Mouse (Mus musculus) kidney, adult 11 months (tissue): ENCODE measurements around the gene Lrch2.
"Not testable (repeated sequence)": the region's sequence is repeated elsewhere in the genome, so short reads cannot be mapped to it uniquely, and the experiment has no call there.

Experiments used
- DNase-seq: peaks from one replicate; pipeline ENCODE4 v3.0.0; 2022

The Lrch2 gene

DNA sequence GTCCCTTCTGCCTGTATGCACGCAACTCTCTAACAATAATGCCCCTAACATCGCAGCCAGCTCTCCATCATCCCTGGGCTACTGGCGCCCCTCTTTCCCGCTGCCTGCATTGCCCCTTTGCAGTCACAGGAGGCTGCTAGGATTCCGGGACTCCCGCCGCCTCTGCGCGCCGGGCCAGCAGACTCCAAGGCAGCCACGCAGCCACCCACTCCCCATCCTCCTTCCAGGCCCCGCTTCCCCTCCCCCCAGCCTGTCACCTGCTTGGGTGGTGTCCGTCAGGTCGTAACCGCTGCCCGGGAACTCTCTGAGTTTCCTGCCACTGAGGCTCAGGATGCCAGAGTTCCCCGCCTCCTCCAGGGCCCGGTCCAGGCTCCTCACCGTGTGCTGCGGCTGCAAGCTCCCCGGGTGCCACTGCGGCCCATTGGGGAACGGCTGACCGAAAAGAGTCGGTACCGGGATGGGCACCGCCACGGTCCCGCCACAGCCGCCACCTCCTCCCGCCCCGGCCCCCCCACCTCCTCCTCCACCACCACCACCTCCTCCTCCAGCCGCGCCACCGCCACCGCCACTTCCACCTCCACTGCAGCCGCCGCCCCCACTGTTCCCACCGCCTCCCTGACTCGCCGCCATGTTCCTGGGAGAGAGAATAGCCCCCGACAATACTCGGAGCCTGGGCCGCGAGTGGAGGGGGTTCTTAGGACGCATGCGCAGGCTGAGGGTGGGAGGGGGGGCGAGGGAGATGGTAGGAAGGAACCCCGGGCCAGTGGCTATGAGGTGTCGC lies at the start of gene Lrch2:
Lrch2 (minus strand) TSS at position 661 of the 781 bp plus-strand sequence.
- DNase-seq: no peak

DNA sequence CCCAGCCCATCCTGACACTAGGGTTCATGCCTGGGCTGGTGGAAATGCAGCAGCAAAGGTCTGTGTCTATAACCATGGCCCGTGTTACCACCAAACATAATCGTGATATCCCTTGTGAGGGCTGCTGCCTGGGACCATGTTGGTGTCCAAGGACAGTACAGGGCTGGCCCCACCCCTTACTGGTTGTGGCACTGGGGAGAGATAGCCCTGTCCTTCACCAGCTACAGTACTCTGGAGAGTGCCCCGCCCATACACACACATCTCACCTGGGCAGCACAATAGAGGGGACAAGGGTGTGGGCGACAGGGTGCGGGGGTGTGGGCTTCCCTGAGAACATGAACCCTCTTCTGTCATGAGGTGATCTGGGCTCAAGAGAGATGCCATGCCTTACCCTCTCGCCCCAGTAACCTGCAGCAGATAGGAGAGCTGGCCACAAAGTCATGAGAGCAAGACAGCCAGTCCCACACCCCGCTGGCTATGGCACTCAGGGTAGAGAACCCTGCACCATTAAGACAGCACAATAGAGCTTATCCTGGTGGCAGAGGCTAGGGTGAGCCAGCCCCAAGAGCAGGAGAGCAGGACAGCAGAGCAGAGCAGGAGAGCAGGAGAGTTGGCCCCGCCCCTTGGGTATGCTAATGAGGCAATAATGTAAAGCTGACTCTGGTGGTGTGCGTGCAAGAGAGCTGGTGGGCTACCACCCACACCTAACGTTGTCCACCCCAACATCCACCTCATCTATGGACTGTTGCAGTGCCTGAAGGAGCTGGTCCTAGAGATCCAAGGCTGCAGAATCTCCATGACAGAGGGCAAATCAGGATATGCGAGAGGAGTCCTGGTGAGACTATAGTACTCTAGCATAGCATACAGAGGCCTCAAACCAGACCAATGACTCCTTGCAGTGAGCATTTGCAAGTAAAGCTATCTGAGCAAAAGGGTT lies 12.7 kb downstream of the Lrch2 start:
- DNase-seq: no peak

DNA sequence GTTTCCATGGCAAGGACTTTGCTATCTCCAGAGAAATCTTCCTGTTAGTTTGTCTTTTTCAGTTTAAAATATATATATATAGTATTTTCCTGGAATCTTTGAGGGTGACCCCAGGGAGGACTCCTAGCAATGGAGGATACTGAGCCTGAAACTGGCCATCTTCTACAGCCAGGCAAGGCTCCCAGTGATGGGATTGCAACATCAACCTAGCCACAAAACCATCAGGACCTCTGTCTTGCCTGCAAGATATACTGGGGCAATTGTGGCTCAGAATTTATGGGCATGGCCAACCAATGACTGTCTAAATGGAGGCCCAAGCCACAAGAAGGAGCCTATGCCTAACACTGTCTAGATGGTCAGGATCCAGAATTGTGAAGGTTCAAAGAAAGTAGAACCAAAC lies 15.5 kb downstream of the Lrch2 start:
- DNase-seq: no peak

DNA sequence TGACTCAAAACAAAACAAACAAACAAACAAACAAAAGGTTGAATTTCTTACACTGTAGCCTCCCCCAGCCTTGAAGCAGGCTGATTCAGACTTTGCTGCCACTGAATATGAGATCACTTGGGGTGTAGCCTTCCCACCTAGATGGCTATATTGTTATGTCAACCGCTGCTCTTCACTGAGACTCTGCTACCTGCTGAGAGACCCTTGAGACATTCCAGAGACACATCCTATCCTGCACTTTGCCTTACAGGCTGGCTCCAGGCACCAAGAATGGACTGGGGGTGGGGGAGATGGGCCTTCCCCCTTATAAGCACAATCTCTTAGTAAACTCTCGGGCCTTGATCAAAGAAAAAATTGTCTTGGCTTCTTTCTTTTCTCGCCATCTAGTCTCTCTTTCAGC lies 16.8 kb downstream of the Lrch2 start:
- not testable (repeated sequence) for DNase-seq

DNA sequence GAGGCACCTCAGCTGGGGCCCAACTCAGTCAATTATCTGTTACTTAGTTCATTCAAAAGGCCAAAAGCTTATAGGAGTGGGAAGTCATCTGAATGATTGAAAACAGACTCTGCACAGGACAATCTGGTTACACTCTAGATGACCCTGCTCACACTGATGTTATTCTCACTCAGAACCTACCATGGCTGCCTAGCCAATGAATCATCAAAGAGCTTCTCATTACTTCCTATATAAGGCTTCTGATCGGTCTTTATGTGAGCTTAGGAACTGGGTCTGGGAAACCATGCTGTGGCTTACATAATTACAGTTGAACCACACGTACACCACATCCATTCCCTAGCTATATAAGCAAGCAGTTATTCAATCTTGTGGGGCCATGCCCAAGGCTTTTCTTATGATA lies 18.3 kb downstream of the Lrch2 start:
- DNase-seq: no peak

DNA sequence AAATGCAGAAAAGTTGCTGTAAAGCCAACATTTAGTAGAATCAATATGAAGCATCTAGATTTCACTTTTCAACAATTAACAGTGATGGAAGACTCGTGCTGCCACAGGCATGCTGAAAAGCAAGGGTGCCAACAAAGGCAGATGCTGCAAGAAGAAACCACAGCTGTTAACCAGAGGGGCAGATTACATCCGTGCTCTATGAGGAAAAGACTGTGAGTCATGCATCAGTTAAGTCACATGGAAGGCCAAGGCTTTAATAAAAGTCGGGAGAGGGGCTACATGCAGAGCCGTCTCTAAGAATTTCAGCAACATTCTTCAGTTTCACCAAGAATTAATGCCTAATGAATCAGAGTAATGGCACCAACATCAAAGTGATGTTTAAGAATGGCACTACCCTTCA lies 22.2 kb downstream of the Lrch2 start:
- no peak for DNase-seq

DNA sequence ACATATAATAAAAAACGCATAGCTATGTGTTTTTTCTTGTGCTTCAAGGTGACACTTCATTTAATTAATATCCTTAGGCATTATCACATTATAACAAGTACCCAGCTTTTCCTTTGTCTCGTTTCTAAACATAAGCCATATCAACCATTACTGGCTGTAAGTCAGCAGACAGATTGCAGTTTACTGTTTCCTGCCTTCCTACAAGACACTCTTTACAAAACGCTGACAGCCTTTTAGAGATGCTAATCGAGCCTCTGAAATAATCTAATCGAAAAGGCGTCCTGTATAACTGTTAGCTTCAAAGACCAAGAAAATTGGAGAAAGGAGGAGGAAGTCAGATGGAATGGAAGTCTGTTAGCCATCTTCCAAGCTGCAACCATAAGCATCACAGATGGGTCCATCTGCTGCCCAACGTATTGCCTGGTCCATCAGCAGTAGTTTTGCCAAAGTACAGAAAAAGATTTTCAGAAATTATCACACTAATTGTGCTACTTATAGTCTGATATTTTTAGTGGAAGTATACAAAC lies 26.2 kb downstream of the Lrch2 start:
- no peak for DNase-seq

DNA sequence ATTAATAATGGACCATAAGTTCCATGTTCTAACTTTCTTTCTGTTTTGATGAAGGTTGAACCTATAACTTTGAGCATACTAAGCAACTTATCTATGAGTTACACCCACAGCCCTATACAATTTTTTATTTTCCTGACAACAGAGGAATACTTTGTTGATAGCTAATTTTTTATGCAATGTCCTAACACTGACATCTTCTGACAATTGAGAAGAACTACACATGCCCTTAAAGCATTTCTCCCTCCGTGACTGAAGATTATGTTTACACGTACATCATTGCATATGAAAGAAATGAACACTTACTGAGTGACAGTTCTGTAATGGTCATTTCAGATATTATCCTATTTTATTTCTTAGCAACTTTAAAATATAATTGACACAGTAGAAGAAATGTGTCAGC lies 64.3 kb downstream of the Lrch2 start:
- DNase-seq: no peak

DNA sequence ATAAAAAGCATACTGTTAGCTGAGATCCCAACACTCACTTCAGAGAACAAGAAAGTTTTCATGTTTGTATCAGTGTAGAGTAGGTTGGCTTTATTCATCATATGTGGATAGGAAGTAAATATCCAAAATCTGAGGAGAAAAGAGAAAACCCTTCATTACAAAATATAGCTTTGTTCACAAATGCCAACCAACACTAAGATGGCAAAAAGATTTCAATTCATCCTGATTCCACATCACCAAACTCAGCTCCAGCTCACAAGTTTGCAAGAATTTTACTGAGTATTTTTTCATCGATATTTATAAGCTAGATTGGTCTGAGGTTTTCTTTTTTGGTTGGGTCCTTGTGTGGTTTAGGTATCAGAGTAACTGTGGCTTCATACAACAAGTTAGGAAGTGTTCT lies 100.3 kb downstream of the Lrch2 start, which contains the start of gene Vmn1r239-ps:
Vmn1r239-ps (minus strand) TSS at position 101 of the 400 bp plus-strand sequence.
- not testable (repeated sequence) for DNase-seq

DNA sequence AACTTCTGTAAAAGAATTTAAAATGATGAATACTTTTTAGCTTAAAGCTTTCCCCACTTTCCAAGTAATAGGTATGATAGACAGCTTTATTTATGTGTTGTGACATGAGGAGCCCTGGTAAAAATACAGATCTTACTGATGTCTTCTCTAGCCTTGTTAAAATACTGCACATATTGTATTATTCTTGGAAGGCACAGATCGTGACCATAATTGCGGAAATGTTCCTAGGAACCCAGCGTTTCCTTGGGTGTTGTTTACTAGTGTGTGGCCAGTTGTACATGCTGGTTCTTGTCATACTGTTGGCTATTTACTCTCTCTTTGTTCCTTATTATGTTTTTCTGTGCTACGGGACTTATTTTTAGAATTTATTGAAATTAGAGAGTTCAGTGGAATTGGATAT lies 110.5 kb downstream of the Lrch2 start:
- DNase-seq: no peak

DNA sequence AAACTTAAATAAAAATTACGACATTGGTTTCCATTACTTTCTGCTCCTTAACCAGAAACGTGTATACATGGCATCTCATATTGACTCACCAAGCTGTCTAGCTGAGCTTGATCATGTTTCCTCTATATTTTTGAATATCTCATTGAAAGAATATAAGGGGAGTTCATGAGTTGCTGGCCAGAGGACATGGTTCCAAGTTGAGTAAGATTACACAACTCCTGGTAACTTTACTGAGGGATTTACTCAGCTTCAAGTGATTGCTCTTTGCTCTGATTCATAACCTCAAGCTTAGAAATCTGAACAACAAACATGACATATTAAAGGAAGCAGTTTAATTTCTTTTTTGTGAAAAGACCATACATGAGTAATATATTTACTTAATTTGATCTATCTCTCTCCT lies 118.5 kb downstream of the Lrch2 start:
- DNase-seq: no peak

DNA sequence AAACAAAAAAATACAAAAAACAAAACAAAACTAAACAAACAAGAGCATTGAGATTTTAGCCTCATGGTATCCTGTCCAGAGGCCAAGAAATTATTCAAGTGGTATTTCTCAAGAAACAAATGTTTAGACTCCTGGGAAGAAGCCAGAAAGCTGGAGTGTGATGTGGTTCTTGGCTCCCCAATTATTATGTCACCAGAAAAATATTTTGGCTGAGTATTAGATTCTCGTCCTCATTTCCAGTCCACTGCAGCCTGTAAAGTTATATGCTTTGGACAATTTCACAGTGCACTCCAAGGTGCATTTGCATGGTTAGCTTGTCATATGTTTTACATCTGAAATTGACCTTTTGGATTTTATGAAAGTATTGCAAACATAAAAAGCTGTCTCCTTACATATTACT lies 124.1 kb downstream of the Lrch2 start:
- DNase-seq: no peak

DNA sequence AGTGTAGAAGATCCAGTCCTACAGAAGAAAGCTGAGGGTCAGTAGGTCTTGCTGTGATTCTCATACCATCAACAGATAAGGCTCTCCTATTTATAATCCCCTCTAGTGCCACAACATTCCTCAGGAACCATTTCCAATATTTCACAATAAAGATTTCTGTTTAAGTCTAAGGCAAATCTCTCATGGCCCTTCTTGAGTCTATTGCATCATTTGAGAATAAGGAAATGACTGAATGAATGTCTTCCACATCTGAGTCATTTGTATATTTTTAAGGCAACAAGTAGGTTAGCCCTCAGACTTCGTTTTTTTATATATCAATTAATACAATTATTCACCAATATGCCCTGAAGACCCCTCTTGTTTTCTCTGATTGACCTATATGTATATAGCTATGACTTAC lies 124.8 kb downstream of the Lrch2 start, which contains the start of gene Il13ra2:
Il13ra2 (minus strand) TSS at position 64 of the 400 bp plus-strand sequence.
- no peak for DNase-seq
